Mouse (Mus musculus) E14TG2a.4 (cell line): ENCODE results near the gene Tprg.

Source experiments
- H3K27me3 ChIP-seq: 2 replicates; pipeline ENCODE4 v1.6.1; 2014; ENCODE audit warnings: low read length, control low read depth; ENCODE audit not compliant: insufficient read depth
- H3K36me3 ChIP-seq: 2 replicates; pipeline ENCODE4 v1.6.1; 2014; ENCODE audit warnings: low read length, control low read depth; ENCODE audit not compliant: insufficient read depth
- H3K4me1 ChIP-seq: replicated peaks from 2 replicates; pipeline ENCODE4 v1.6.1; 2014; ENCODE audit warnings: low read depth, low read length, control low read depth
- H3K4me3 ChIP-seq: replicated peaks from 2 replicates; pipeline ENCODE4 v1.5.1; 2014; ENCODE audit warnings: mild to moderate bottlenecking, low read length
- H3K9me3 ChIP-seq: 2 replicates; pipeline ENCODE4 v1.6.1; 2014; ENCODE audit warnings: low read length, control low read depth
- CTCF ChIP-seq: conservative IDR thresholded peaks from 2 replicates; pipeline ENCODE4 v1.5.1; 2014; ENCODE audit warnings: low read length
- NANOG ChIP-seq: IDR thresholded peaks from 2 replicates; pipeline ENCODE4 v1.6.1; 2014; ENCODE audit warnings: borderline replicate concordance, low read length, mixed read lengths
- POU5F1 ChIP-seq: IDR thresholded peaks from 2 replicates; pipeline ENCODE4 v1.6.1; 2014; ENCODE audit warnings: low read length, borderline replicate concordance

Gene Tprg

DNA sequence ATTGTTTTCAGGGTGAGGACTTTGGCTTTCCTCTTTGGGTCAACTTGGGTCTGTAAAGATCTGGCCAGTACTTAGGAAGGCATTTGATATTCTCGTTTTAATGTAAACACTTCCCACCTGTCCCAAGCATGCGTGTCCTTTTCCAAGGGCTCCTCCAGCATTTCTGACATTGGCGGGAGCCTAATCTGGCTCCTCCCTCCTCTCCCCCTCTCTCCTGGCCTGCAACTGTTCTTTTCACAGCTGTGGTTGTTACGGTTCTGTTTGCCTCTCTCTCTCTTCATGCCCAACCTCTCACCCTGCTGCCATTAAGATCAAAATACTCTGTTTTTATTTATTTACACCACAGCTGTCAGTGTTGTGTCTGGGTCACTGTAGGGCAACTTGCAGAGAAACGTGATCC is 182.0 kb downstream of the Tprg start:
- no peak for TF ChIP-seq POU5F1
- no peak for TF ChIP-seq NANOG
- TF ChIP-seq CTCF: no peak
- H3K27me3 ChIP-seq: no peaks in the 10 kb centered on the region
- H3K4me3 ChIP-seq: no peak overlapping the region
- no peaks in the 10 kb centered on the region for H3K4me1 ChIP-seq
- H3K36me3 ChIP-seq: no peaks in the 10 kb centered on the region
- peaks cover 10% of the 10 kb centered on the region for H3K9me3 ChIP-seq
